In the genomic region with DNA sequence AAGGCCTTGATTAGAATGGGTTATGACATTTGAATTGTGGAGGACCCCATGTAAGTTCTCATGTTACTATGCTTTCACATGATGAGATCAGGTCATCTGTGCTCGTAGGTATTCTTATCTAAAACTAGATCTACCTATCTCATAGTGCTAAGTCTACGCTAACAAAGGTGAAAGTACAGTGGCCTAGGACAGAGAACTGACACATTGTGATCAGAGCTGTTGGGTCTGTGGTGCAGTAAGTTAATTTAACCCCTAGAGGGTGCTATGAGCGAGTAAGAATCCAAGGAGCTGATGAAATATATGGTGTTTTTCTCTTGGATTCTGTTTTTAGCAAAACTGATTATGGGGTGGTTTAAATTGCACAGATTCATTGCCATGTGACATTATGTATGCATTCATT, we compare ENCODE assay signal across 9 mouse cellular contexts.
DNase-seq lines count a peak whose midpoint lies in the region; ATAC-seq lines count a peak whose summit lies in the region.
"Had no signal": no experiment of that assay in that cellular context is flagged by ENCODE, and none has a peak within 500 bp of the region (broad histone marks: within the 10 kb centered on the region; RNA-seq: fewer than 3 reads in every experiment).

No protein-coding gene starts in this region.

- no peaks in the 10 kb centered on the region for H3K9me3 ChIP-seq in forebrain, embryonic 11.5 days (ENCODE audit: control insufficient read depth, low read length)
- no peaks in the 10 kb centered on the region for H3K9me3 ChIP-seq in forebrain, embryonic 10.5 days
- H3K9me3 ChIP-seq in midbrain, embryonic 11.5 days (ENCODE audit: control insufficient read depth, low read length): no peaks in the 10 kb centered on the region
- no peaks in the 10 kb centered on the region for H3K9me3 ChIP-seq in midbrain, embryonic 10.5 days (replicated peaks)
- H3K9me3 ChIP-seq in forebrain, embryonic 15.5 days: no peaks in the 10 kb centered on the region
- no peaks in the 10 kb centered on the region for H3K9me3 ChIP-seq in midbrain, embryonic 15.5 days
- H3K9me3 ChIP-seq: megakaryocyte, embryonic 14.5 days had no signal

- H3K27me3 ChIP-seq in forebrain, embryonic 11.5 days (ENCODE audit: control insufficient read depth, insufficient read depth, low read length): no peaks in the 10 kb centered on the region
- no peaks in the 10 kb centered on the region for H3K27me3 ChIP-seq in forebrain, embryonic 10.5 days (ENCODE audit: poor library complexity, severe bottlenecking)
- H3K27me3 ChIP-seq in midbrain, embryonic 11.5 days (ENCODE audit: control insufficient read depth, insufficient read depth, low read length): no peaks in the 10 kb centered on the region
- no peaks in the 10 kb centered on the region for H3K27me3 ChIP-seq in midbrain, embryonic 10.5 days (ENCODE audit: low read depth, poor library complexity, severe bottlenecking)
- H3K27me3 ChIP-seq in forebrain, embryonic 15.5 days: no peaks in the 10 kb centered on the region
- no peaks in the 10 kb centered on the region for H3K27me3 ChIP-seq in midbrain, embryonic 15.5 days (replicated peaks)
- H3K27me3 ChIP-seq: megakaryocyte, embryonic 14.5 days had no signal

- no peak overlapping the region for H3K4me2 ChIP-seq in forebrain, embryonic 11.5 days (ENCODE audit: low read depth, low read length, severe bottlenecking)
- H3K4me2 ChIP-seq in midbrain, embryonic 11.5 days: no peak overlapping the region
- H3K4me2 ChIP-seq in forebrain, embryonic 15.5 days (replicated peaks): no peak overlapping the region
- H3K4me2 ChIP-seq in midbrain, embryonic 15.5 days: no peak overlapping the region

- no peak for DNase-seq in forebrain, embryonic 11.5 days (ENCODE audit: low spot score)
- no peak for DNase-seq in forebrain, embryonic 10.5 days (ENCODE audit: extremely low spot score, low spot score)
- peak; percentile 84 for DNase-seq in midbrain, embryonic 11.5 days (ENCODE audit: low spot score, missing footprints)
- DNase-seq in midbrain, embryonic 10.5 days (ENCODE audit: low spot score): no peak
- no peak for DNase-seq in thymus, postnatal 0 days (ENCODE audit: low spot score)
- no peak for DNase-seq in heart, postnatal 4 days

- no peak overlapping the region for H3K9ac ChIP-seq in forebrain, embryonic 11.5 days (ENCODE audit: low read length)
- no peak overlapping the region for H3K9ac ChIP-seq in midbrain, embryonic 11.5 days (ENCODE audit: low read length)
- no peak overlapping the region for H3K9ac ChIP-seq in forebrain, embryonic 15.5 days (replicated peaks)
- no peak overlapping the region for H3K9ac ChIP-seq in midbrain, embryonic 15.5 days

- no peak overlapping the region for H3K4me3 ChIP-seq in forebrain, embryonic 11.5 days (ENCODE audit: low read depth, low read length)
- no peak overlapping the region for H3K4me3 ChIP-seq in forebrain, embryonic 10.5 days
- H3K4me3 ChIP-seq in midbrain, embryonic 11.5 days (ENCODE audit: low read depth, low read length): no peak overlapping the region
- no peak overlapping the region for H3K4me3 ChIP-seq in midbrain, embryonic 10.5 days
- H3K4me3 ChIP-seq in forebrain, embryonic 15.5 days: no peak overlapping the region
- no peak overlapping the region for H3K4me3 ChIP-seq in midbrain, embryonic 15.5 days
- H3K4me3 ChIP-seq: megakaryocyte, embryonic 14.5 days had no signal

- H3K4me1 ChIP-seq in forebrain, embryonic 11.5 days (replicated peaks; ENCODE audit: control insufficient read depth, insufficient read depth, low read length): no peaks in the 10 kb centered on the region
- no peaks in the 10 kb centered on the region for H3K4me1 ChIP-seq in forebrain, embryonic 10.5 days
- H3K4me1 ChIP-seq in midbrain, embryonic 11.5 days (ENCODE audit: control insufficient read depth, insufficient read depth, low read length): no peaks in the 10 kb centered on the region
- H3K4me1 ChIP-seq in midbrain, embryonic 10.5 days: no peaks in the 10 kb centered on the region
- no peaks in the 10 kb centered on the region for H3K4me1 ChIP-seq in forebrain, embryonic 15.5 days
- no peaks in the 10 kb centered on the region for H3K4me1 ChIP-seq in midbrain, embryonic 15.5 days
- H3K4me1 ChIP-seq: megakaryocyte, embryonic 14.5 days had no signal

- H3K36me3 ChIP-seq in forebrain, embryonic 11.5 days (ENCODE audit: control insufficient read depth, insufficient read depth, low read length): no peaks in the 10 kb centered on the region
- H3K36me3 ChIP-seq in forebrain, embryonic 10.5 days (replicated peaks): no peaks in the 10 kb centered on the region
- no peaks in the 10 kb centered on the region for H3K36me3 ChIP-seq in midbrain, embryonic 11.5 days (ENCODE audit: control insufficient read depth, insufficient read depth, low read length)
- no peaks in the 10 kb centered on the region for H3K36me3 ChIP-seq in midbrain, embryonic 10.5 days
- H3K36me3 ChIP-seq in forebrain, embryonic 15.5 days: no peaks in the 10 kb centered on the region
- H3K36me3 ChIP-seq in midbrain, embryonic 15.5 days (replicated peaks): no peaks in the 10 kb centered on the region

- WGBS in forebrain, embryonic 11.5 days: 35% methylated on average over 3 of the region's 3 CpGs
- WGBS in forebrain, embryonic 10.5 days: 42% methylated on average over 3 of the region's 3 CpGs
- 33% methylated on average over 3 of the region's 3 CpGs for WGBS in midbrain, embryonic 11.5 days
- 43% methylated on average over 3 of the region's 3 CpGs for WGBS in midbrain, embryonic 10.5 days
- WGBS in forebrain, embryonic 15.5 days: 34% methylated on average over 3 of the region's 3 CpGs
- WGBS in midbrain, embryonic 15.5 days: 41% methylated on average over 3 of the region's 3 CpGs

- peak; percentile 70 for ATAC-seq in forebrain, embryonic 11.5 days (replicated peaks; ENCODE audit: low FRiP score)
- ATAC-seq in midbrain, embryonic 11.5 days (ENCODE audit: low FRiP score): peak; percentile 59; the same call in 1 of the 2 replicates
- peak; percentile 70; the same call in 1 of the 2 replicates for ATAC-seq in forebrain, embryonic 15.5 days (replicated peaks)
- ATAC-seq in midbrain, embryonic 15.5 days (replicated peaks): peak; percentile 58; the same call in 1 of the 2 replicates

- no peak overlapping the region for H3K27ac ChIP-seq in forebrain, embryonic 11.5 days (ENCODE audit: low read depth, low read length)
- H3K27ac ChIP-seq in forebrain, embryonic 10.5 days: no peak overlapping the region
- H3K27ac ChIP-seq in midbrain, embryonic 11.5 days (ENCODE audit: low read depth, low read length): no peak overlapping the region
- H3K27ac ChIP-seq in midbrain, embryonic 10.5 days (replicated peaks): no peak overlapping the region
- no peak overlapping the region for H3K27ac ChIP-seq in forebrain, embryonic 15.5 days (replicated peaks)
- H3K27ac ChIP-seq in midbrain, embryonic 15.5 days: no peak overlapping the region
